Mouse (Mus musculus) liver, postnatal 0 days (tissue): Measurements from ENCODE around the gene Ilf3. TPM values are rescaled to one million over a fixed set of nuclear protein-coding genes. Genes with fewer than 3 reads are reported as not detected.

Experiments
- ATAC-seq: fragments of 200-750 bp; cut with Nextera tagmentation; 2 replicates; pipeline ENCODE4 v1.8.0; 2017; ENCODE audit warnings: mild to moderate bottlenecking, moderate library complexity
- DNase-seq: peaks from one replicate; pipeline ENCODE4 v3.0.0-alpha.2; 2016
- H3K27ac ChIP-seq: fragments of 300-500 bp; sonication (generic); 2 replicates; pipeline ENCODE4 v1.5.1; 2014; ENCODE audit warnings: antibody characterized with exemption, moderate library complexity, mild to moderate bottlenecking, low read depth
- H3K27me3 ChIP-seq: fragments of 300-500 bp; sonication (generic); 2 replicates; pipeline ENCODE4 v1.6.1; 2014; ENCODE audit warnings: low read length, control low read depth, mixed read lengths; ENCODE audit not compliant: insufficient read depth
- H3K36me3 ChIP-seq: fragments of 300-500 bp; sonication (generic); replicated peaks from 2 replicates; pipeline ENCODE4 v1.6.1; 2014; ENCODE audit warnings: mild to moderate bottlenecking, control low read depth, low read length, moderate library complexity, mixed read lengths; ENCODE audit not compliant: insufficient read depth
- H3K4me1 ChIP-seq: fragments of 300-500 bp; sonication (generic); 2 replicates; pipeline ENCODE4 v1.6.1; 2014; ENCODE audit warnings: antibody characterized with exemption, mild to moderate bottlenecking, control low read depth; ENCODE audit not compliant: insufficient read depth
- H3K4me2 ChIP-seq: fragments of 300-500 bp; sonication (generic); 2 replicates; pipeline ENCODE4 v1.6.1; 2014; ENCODE audit warnings: low read depth, mild to moderate bottlenecking, low read length, moderate library complexity, mixed read lengths
- H3K4me3 ChIP-seq: fragments of 300-500 bp; sonication (generic); 2 replicates; pipeline ENCODE4 v1.5.1; 2014; ENCODE audit warnings: low read depth, low read length
- H3K9ac ChIP-seq: fragments of 300-500 bp; sonication (generic); replicated peaks from 2 replicates; pipeline ENCODE4 v1.6.1; 2014; ENCODE audit warnings: mild to moderate bottlenecking, moderate library complexity
- H3K9me3 ChIP-seq: fragments of 300-500 bp; sonication (generic); 2 replicates; pipeline ENCODE4 v1.6.1; 2016; ENCODE audit warnings: mild to moderate bottlenecking, control low read depth, low read length, mixed read lengths
- CTCF ChIP-seq: sonication (generic); IDR thresholded peaks from 2 replicates; pipeline ENCODE4 v1.5.1; 2016; ENCODE audit warnings: antibody characterized with exemption, low read depth
- EP300 ChIP-seq: IDR thresholded peaks from 2 replicates; pipeline ENCODE4 v1.6.1; 2016; ENCODE audit warnings: antibody characterized with exemption, low read depth, mild to moderate bottlenecking
- WGBS: fragments of 180-500 bp; shearing (Covaris S2); extraction: QIAGEN DNeasy Blood & Tissue Kit; methylation state at CpG from one replicate; pipeline ENCODE4 v1.1.7; 2014; ENCODE audit not compliant: insufficient replicate concordance; 5-methylcytosine and 5-hydroxymethylcytosine counted together
- polyA plus RNA-seq: library from polyadenylated mRNA; unstranded; fragments of >200 nt; fragmentation: Nextera tagmentation; extraction: Ambion mirVana; gene quantifications from 2 replicates; pipeline ENCODE4 v1.2.1, GENCODE M21; 2015

Gene Ilf3
- polyA plus RNA-seq, 1 experiment from 2014 or later: 23.5 TPM

DNA sequence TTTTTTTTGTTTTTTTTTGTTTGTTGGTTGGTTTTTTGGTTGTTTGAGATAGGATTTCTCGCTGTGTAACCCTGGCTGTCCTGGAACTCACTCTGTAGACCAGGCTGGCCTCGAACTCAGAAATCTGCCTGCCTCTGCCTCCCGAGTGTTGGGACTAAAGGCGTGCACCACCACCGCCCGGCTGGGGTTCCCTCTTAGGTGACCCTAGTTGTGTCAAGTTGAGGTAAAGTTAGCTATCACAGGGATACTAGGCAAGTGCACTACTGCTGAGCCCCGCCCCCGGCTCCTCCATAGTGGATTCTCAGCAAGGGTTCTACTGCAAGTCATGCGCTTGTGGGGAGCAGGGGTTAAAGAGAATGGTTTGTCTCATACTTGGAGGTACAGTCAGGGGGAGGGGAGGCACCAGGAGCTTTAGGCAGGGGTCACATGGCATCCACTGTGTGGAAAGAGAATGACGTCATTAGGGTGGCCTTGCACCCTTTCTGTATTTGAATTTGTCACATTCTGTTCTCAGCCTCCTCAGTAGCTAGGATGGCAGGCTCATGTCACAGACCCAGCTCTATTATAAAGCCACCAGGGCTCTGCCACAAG lies 37.9 kb upstream of the Ilf3 start:
- Histone ChIP-seq H3K27ac (no peak overlapping the region), H3K9ac (no peak overlapping the region), H3K4me2 (no peak overlapping the region), H3K36me3 (no peaks in the 10 kb centered on the region), H3K9me3 (no peaks in the 10 kb centered on the region), H3K4me3 (no peak overlapping the region), H3K27me3 (no peaks in the 10 kb centered on the region), H3K4me1 (peaks cover 32% of the 10 kb centered on the region)
- TF ChIP-seq EP300: no peak
- TF ChIP-seq CTCF: no peak
- ATAC-seq (peak; percentile 48; the same call in 1 of the 2 replicates), DNase-seq (no peak)
- 82% methylated on average over 10 of the region's 10 CpGs for WGBS

DNA sequence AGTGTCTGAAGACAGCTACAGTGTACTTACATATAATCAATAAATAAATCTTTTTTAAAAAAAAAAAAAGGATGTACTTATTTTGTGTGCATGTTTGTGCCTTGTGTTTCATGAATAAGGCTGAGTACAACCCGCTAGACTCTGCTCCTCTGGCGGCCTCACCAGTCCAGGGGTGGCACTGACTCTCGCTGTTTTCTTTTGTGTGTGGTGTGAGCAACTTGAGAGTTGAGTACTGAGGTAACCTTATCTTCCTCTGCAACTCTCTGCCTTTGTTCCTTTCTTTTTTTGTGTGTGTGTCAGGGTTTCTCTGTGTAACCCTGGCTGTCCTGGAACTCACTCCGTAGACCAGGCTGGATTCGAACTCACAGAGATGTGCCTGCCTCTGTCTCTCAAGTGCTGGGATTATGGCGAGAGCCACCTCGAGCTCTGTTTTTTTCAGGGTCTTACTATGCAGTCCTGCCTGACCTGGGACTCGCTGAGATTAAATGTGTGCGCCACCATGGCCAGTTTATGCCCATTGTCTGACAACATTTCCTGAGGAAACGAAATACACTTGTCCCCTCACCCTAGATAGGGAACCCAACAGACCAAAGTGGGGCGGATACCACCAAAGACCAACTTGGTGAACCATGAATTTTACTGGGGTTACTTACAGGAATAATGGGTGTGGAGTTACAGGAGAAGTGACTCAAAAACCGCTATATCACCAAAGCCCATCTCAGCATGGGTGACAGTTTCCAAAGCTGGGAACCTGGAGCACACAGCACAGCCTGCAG lies 36.1 kb upstream of the Ilf3 start:
- H3K4me1 ChIP-seq: peaks cover 32% of the 10 kb centered on the region
- H3K4me3 ChIP-seq: no peak overlapping the region
- ATAC-seq: no peak
- no peaks in the 10 kb centered on the region for H3K9me3 ChIP-seq
- H3K27ac ChIP-seq: no peak overlapping the region
- TF ChIP-seq EP300 (no peak), CTCF (no peak)
- DNase-seq: no peak
- H3K36me3 ChIP-seq: no peaks in the 10 kb centered on the region
- H3K4me2 ChIP-seq: no peak overlapping the region
- H3K9ac ChIP-seq: no peak overlapping the region
- 54% methylated on average over 12 of the region's 12 CpGs for WGBS
- H3K27me3 ChIP-seq: no peaks in the 10 kb centered on the region

DNA sequence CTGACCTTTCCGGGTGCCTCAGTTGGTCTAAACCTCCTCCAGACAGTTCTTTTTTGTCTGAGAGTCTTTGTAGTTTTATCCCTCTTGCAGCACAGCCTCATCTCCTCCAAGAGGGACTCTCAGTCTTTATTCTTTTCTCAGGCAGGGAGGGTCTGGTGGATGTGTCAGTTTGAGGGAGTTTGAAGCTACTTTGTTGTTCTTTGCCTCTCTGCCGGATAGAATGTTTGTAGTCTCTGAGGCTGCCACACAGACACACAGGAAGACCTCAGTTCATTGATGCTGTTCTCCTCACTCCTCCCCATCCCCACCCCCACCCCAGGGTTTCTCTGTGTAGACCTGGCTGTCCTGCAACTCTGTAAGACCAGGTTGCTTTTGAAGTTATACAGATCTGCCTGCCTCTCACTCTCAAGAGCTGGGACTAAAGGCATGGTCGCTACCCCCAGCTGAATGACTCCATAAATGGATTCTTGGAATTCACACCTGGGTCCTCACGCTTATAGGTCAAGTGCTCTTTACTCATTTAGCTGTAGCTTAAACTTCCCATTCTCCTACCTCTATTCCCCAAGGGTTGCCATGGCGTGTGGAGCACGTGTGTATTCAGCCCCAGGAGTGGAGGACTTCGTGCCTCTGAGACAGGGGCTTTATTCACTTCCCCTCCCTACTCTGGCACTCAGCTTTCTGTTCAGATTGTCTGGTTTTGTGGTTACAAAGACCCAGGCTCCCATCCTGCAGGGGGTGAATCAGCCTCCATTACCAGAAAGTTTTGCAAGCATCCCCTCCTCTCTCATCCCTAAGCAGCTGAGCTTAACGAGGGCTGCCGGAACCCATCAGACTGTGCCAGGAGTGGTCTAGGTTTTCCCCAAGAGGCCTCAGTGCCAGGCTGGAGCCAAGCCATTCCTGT lies 35.3 kb upstream of the Ilf3 start:
- DNase-seq (no peak), ATAC-seq (no peak)
- H3K36me3 ChIP-seq: no peaks in the 10 kb centered on the region
- H3K4me2 ChIP-seq: no peak overlapping the region
- H3K4me1 ChIP-seq: peaks cover 32% of the 10 kb centered on the region
- 41% methylated on average over 9 of the region's 9 CpGs for WGBS
- H3K27me3 ChIP-seq: no peaks in the 10 kb centered on the region
- H3K4me3 ChIP-seq: no peak overlapping the region
- peak overlapping the region; percentile 22; the same call in 1 of the 2 replicates for H3K27ac ChIP-seq
- H3K9ac ChIP-seq: no peak overlapping the region
- TF ChIP-seq CTCF (no peak), EP300 (no peak)
- no peaks in the 10 kb centered on the region for H3K9me3 ChIP-seq

DNA sequence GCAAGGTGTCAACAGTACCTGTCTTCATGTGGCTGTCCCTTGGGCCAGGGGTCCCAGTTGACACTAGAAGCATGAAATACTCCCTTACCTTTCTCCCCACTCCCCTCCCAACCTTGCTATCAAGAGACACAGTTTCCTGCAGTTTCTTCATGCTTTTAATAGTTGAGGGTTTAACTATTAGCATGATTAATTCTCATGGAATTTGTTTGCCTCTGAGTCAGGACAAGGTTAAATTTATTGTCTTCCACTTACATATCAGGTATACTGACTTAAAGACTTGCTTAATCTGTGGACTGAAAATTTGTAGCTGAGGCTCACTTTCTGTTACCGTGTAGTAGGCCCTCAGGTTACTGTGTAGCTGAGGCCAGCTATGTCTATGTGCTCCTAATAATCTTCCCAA lies 34.1 kb upstream of the Ilf3 start:
- no peaks in the 10 kb centered on the region for H3K27me3 ChIP-seq
- no peak overlapping the region for H3K4me3 ChIP-seq
- no peak for TF ChIP-seq CTCF
- no peak for TF ChIP-seq EP300
- peaks cover 22% of the 10 kb centered on the region for H3K4me1 ChIP-seq
- no peak for ATAC-seq
- no peak for DNase-seq
- H3K27ac ChIP-seq: no peak overlapping the region
- H3K4me2 ChIP-seq: no peak overlapping the region
- H3K9ac ChIP-seq: no peak overlapping the region
- 77% methylated on average over 1 of the region's 1 CpGs for WGBS
- H3K9me3 ChIP-seq: no peaks in the 10 kb centered on the region
- H3K36me3 ChIP-seq: no peaks in the 10 kb centered on the region

DNA sequence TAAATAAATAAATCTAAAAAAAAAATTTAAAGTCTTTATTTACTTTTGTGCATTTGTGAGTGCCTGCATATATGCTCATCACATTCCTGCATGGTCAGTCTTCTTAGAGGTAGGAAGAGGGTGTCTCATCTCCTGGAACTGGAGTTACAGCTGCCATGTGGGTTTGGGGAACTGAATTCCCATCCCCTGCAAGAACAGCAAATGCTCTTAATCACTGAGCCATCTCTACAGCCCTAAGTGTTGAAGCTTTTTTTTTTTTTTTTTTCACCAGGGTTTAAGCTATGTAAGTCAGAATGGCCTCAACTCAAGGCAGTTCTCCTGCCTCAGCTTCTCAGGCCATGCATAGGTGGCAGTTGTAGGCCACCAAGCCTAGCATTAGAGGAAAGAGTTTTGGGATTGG lies 32.9 kb upstream of the Ilf3 start:
- Histone ChIP-seq H3K4me3 (no peak overlapping the region), H3K27ac (no peak overlapping the region), H3K36me3 (no peaks in the 10 kb centered on the region), H3K9ac (no peak overlapping the region), H3K9me3 (no peaks in the 10 kb centered on the region), H3K4me1 (peaks cover 16% of the 10 kb centered on the region), H3K27me3 (no peaks in the 10 kb centered on the region), H3K4me2 (no peak overlapping the region)
- no peak for ATAC-seq
- TF ChIP-seq CTCF (no peak), EP300 (no peak)
- DNase-seq: no peak

DNA sequence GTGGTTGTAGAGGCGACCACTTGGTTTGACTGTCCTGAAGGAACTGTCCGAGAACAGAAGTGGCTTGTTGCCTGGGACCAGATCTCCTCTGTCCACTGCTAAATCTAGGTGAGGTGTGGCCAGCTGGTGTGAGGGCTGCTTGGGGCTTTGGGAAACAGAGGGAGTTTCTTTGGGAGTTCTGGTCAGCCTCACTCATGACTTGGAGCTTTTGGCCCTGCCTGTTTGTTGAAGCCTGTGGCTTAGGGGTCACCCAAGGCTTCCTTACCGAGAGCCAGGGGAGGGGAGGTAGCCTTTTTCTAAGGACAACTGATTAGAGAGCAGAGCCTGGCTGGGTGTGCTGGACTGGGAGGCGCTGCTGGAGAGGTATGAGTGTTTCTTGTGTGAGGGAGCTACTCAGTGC lies 32.3 kb upstream of the Ilf3 start:
- Histone ChIP-seq H3K9ac (no peak overlapping the region), H3K4me3 (no peak overlapping the region), H3K36me3 (peaks cover 3% of the 10 kb centered on the region; the same call in 1 of the 2 replicates), H3K27ac (no peak overlapping the region), H3K9me3 (no peaks in the 10 kb centered on the region), H3K4me2 (no peak overlapping the region), H3K4me1 (peaks cover 11% of the 10 kb centered on the region), H3K27me3 (no peaks in the 10 kb centered on the region)
- ATAC-seq (no peak), DNase-seq (no peak)
- TF ChIP-seq EP300 (no peak), CTCF (no peak)
- WGBS: 68% methylated on average over 4 of the region's 4 CpGs
